Mouse (Mus musculus) liver, embryonic 16.5 days (tissue): ENCODE measurements around the gene Ell2. TPM values are rescaled to one million over a fixed set of nuclear protein-coding genes. Genes with fewer than 3 reads are reported as not detected.

ENCODE experiments used
- ATAC-seq: fragments of 200-750 bp; cut with Nextera tagmentation; 2 replicates; pipeline ENCODE4 v1.8.0; 2017; ENCODE audit warnings: low read depth, mild to moderate bottlenecking, moderate number of reproducible peaks, moderate library complexity
- H3K27ac ChIP-seq: fragments of 300-500 bp; sonication (generic); 2 replicates; pipeline ENCODE4 v1.5.1; 2014; ENCODE audit warnings: mild to moderate bottlenecking, low read length
- H3K27me3 ChIP-seq: fragments of 300-500 bp; sonication (generic); 2 replicates; pipeline ENCODE4 v1.6.1; 2014; ENCODE audit warnings: low read depth, low read length, mixed read lengths; ENCODE audit not compliant: control insufficient read depth, insufficient read depth
- H3K36me3 ChIP-seq: fragments of 300-500 bp; sonication (generic); 2 replicates; pipeline ENCODE4 v1.6.1; 2014; ENCODE audit warnings: mild to moderate bottlenecking; ENCODE audit not compliant: control insufficient read depth, insufficient read depth
- H3K4me1 ChIP-seq: fragments of 300-500 bp; sonication (generic); 2 replicates; pipeline ENCODE4 v1.6.1; 2014; ENCODE audit warnings: low read depth, low read length, mixed read lengths; ENCODE audit not compliant: control insufficient read depth
- H3K4me2 ChIP-seq: fragments of 300-500 bp; sonication (generic); 2 replicates; pipeline ENCODE4 v1.6.1; 2014; ENCODE audit warnings: low read depth, low read length, mixed read lengths
- H3K4me3 ChIP-seq: fragments of 300-500 bp; sonication (generic); 2 replicates; pipeline ENCODE4 v1.5.1; 2014; ENCODE audit warnings: low read depth, mild to moderate bottlenecking, low read length
- H3K9ac ChIP-seq: fragments of 300-500 bp; sonication (generic); 2 replicates; pipeline ENCODE4 v1.6.1; 2014; ENCODE audit warnings: low read depth, low read length
- H3K9me3 ChIP-seq: fragments of 300-500 bp; sonication (generic); replicated peaks from 2 replicates; pipeline ENCODE4 v1.6.1; 2016; ENCODE audit warnings: low read length; ENCODE audit not compliant: control insufficient read depth
- WGBS: fragments of 180-500 bp; shearing (Covaris S2); extraction: QIAGEN DNeasy Blood & Tissue Kit; methylation state at CpG from one replicate; pipeline ENCODE4 v1.1.7; 2014; ENCODE audit not compliant: insufficient replicate concordance; 5-methylcytosine and 5-hydroxymethylcytosine counted together
- polyA plus RNA-seq: library from polyadenylated mRNA; unstranded; fragments of >200 nt; fragmentation: Nextera tagmentation; extraction: Ambion mirVana; gene quantifications from 2 replicates; pipeline ENCODE4 v1.2.1, GENCODE M21; 2015

The Ell2 gene
- polyA plus RNA-seq, 1 experiment from 2014 or later: 31.2 TPM

DNA sequence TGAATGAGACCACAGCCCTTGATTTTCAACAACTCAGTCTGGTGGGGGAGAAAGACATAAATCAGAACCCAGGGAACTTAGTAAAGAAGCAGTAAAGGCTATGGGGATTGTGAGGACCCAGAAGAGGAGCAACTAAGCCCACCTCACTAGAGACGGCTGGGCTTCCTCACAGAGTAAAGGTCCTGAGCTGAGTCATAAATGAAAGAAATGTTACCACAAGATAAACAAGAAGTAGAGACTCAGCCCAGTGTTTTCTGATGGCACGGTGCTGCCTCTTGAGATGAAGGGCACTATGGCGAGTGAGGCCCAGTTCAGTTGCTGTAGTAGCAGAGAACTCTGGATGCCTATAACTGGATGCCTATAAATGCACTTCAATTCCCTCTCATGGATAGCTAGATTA, 32.4 kb downstream of the Ell2 start:
- 15% methylated on average over 3 of the region's 3 CpGs for WGBS
- Histone ChIP-seq H3K36me3 (no peaks in the 10 kb centered on the region), H3K27me3 (no peaks in the 10 kb centered on the region), H3K4me3 (0 out of 2 replicates have a peak overlapping the region, but pooled peaks have one; percentile 2), H3K4me1 (peaks cover 73% of the 10 kb centered on the region), H3K4me2 (peak overlapping the region; percentile 48), H3K9me3 (no peaks in the 10 kb centered on the region), H3K27ac (peak overlapping the region; percentile 86), H3K9ac (peak overlapping the region; percentile 50)
- ATAC-seq: peak; percentile 87

DNA sequence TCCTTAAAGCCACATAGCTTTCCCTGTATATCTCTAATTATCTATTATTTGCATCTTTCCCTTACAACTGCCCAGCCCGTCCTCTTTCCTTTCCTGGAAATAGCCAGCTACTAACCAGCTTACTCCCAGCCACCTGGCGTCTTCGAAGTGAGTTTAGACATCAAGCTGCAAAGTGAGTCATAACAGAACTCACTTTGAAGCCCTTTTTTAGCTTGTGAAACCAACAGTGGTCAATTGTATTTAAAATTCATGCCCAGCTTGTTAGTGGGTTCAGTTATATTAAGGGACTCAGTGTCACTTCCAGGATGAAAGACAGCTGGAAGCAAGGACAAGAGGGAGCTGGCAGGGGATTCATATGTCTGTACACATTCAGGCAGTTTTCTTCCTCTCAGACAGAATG, 33.5 kb downstream of the Ell2 start:
- H3K9ac ChIP-seq: peak overlapping the region; percentile 0; the same call in 1 of the 2 replicates
- H3K27ac ChIP-seq: peak overlapping the region; percentile 86
- 47% methylated on average over 3 of the region's 3 CpGs for whole genome bisulfite sequencing
- peaks cover 75% of the 10 kb centered on the region for H3K4me1 ChIP-seq
- peak overlapping the region; percentile 22; the same call in 1 of the 2 replicates for H3K4me2 ChIP-seq
- no peaks in the 10 kb centered on the region for H3K9me3 ChIP-seq
- no peaks in the 10 kb centered on the region for H3K36me3 ChIP-seq
- H3K27me3 ChIP-seq: no peaks in the 10 kb centered on the region
- no peak for ATAC-seq
- no peak overlapping the region for H3K4me3 ChIP-seq

DNA sequence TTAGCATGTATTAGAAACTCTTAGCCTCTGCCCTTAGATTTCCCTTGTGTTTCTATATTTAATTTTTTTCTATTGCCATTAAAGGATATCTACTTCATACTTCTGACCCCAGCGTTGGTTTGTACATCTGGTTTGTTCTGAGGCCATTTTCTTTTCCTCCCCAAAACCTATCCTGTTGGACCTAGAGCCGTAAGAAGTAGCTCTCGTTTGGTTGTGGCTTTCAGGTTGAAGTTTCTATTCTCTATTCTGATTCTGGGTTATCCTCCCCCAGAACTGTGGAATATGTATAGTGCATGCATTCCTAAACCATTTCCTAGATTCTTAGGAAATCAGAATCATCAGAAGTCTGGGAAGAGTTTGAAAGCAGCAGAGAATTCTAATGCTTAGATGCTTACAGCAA, 34.6 kb downstream of the Ell2 start:
- no peak overlapping the region for H3K9ac ChIP-seq
- peaks cover 77% of the 10 kb centered on the region for H3K4me1 ChIP-seq
- 73% methylated on average over 3 of the region's 3 CpGs for WGBS
- no peak for ATAC-seq
- H3K9me3 ChIP-seq: no peaks in the 10 kb centered on the region
- H3K4me3 ChIP-seq: no peak overlapping the region
- H3K36me3 ChIP-seq: no peaks in the 10 kb centered on the region
- peak overlapping the region; percentile 38 for H3K4me2 ChIP-seq
- no peaks in the 10 kb centered on the region for H3K27me3 ChIP-seq
- peak overlapping the region; percentile 77 for H3K27ac ChIP-seq

DNA sequence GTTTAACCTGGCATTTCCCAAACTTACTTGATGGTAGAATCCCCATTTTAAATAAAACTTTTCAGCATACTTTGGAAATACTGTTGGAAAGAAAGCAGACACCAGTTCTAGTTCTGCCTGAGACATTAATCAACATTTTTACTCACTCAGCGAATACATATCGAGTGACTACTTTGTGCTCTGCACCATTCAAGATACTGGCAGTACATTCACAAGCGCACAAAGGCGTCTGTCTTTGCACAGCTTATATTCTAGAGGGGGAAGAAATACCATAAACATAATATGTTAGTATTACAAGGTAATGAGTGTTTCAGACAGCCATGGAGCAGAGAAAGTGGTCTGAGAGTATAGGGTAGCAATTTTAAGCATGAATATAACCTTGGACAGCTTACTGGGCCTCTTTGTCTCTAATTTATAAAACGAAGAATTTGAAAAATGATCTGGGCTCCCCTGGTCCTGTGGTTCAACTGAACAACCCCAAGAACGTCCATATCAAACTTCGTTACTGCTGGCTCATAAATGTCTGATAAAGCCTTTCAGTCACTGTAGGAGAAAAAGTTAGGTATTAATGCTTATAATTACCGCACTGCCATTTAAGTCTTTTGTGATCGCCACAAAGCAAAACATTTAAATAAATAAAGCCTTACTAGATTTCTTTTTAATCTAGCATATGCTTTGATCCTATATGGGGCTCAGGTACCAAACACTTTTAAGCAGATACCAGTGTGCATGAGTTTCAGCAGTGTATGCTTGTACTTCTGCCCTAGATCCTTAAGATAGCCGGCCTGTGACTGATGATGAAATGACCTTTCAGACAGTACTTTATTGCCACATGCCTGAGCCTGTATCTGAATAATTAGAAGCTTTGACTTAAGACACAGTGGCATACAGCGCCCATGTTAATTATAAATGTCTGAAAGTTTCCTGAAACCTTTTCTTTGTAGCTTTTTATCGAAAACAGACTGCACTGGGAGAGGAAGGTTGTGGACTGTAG, 35.5 kb downstream of the Ell2 start:
- ATAC-seq: no peak
- Histone ChIP-seq H3K4me1 (peaks cover 78% of the 10 kb centered on the region), H3K4me3 (no peak overlapping the region), H3K27me3 (no peaks in the 10 kb centered on the region), H3K36me3 (peaks cover under 1% of the 10 kb centered on the region; the same call in 1 of the 2 replicates), H3K4me2 (peak overlapping the region; percentile 38; the same call in 1 of the 2 replicates), H3K9ac (peak overlapping the region; percentile 50), H3K9me3 (no peaks in the 10 kb centered on the region), H3K27ac (peak overlapping the region; percentile 77)
- WGBS: 37% methylated on average over 12 of the region's 12 CpGs

DNA sequence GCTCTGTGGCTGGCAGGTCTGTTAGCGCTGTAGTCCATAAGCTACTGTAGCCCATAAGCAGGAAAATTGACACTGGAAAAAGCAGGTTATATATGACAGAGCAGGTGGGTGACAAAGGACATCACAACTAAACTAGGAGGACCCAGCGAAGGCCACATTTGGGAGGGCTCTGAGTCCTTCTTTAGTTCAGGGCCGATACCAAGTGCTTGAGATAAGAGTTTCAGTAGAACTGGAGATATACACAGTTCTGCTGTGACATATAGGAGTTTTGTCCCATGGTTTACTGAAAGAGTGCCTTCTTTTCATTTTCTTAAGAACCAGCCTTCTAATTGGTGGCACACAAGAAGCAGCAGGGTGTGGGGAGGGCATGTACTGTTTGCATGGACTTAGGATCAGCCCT, 36.4 kb downstream of the Ell2 start:
- peak overlapping the region; percentile 46 for H3K27ac ChIP-seq
- H3K27me3 ChIP-seq: no peaks in the 10 kb centered on the region
- peak overlapping the region; percentile 43; the same call in 1 of the 2 replicates for H3K4me2 ChIP-seq
- ATAC-seq: peak; percentile 20; the same call in 1 of the 2 replicates
- H3K4me3 ChIP-seq: no peak overlapping the region
- WGBS: 44% methylated on average over 3 of the region's 3 CpGs
- no peaks in the 10 kb centered on the region for H3K9me3 ChIP-seq
- H3K36me3 ChIP-seq: peaks cover 3% of the 10 kb centered on the region; the same call in 1 of the 2 replicates
- peak overlapping the region; percentile 16 for H3K9ac ChIP-seq
- H3K4me1 ChIP-seq: peaks cover 76% of the 10 kb centered on the region

DNA sequence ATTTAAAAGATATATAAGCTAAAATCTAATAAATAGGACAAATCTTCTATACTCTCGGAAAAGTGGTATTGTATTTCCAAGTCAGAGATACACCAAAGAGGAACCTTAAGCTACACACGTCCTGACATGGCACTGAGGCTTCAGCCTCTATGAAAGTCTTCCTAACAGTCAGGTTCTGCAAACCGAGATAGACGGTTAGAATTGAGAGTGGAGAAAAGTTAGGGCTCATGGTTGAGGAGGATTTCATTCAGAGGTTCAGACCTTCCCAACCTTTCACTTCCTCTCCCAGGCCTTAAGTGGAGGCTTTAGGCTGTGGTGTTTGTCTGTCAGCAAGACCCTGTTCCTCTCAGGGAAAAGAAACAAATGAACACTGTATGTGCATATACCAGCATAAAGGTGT, 37.5 kb downstream of the Ell2 start:
- H3K9ac ChIP-seq: no peak overlapping the region

DNA sequence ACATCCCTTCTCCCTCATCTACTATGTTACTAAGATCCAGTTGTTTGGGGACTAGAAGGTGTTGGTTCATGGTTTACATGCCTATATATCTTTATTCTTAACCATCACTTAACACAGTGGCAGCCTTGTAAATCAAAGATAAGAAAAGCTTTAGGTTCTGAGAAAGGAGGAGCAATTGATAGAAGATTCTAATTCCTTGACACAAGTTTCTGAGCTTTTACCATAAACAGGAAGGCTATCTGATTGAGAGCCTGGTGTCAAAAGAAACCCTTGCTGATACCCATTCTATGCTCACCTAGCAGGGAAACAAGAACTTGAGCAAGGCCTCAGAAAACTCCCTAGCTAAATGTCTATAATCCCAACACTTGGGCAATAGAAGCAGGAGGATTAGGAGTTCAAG, 38.8 kb downstream of the Ell2 start:
- Histone ChIP-seq H3K9me3 (no peaks in the 10 kb centered on the region), H3K27ac (peak overlapping the region; percentile 35; the same call in 1 of the 2 replicates), H3K4me1 (peaks cover 63% of the 10 kb centered on the region), H3K4me3 (no peak overlapping the region), H3K27me3 (no peaks in the 10 kb centered on the region), H3K36me3 (peaks cover 15% of the 10 kb centered on the region), H3K4me2 (no peak overlapping the region), H3K9ac (no peak overlapping the region)
- ATAC-seq: no peak

More for the DNA sequence above, 37.5 kb downstream of the Ell2 start:
- Histone ChIP-seq H3K4me3 (no peak overlapping the region), H3K9me3 (no peaks in the 10 kb centered on the region), H3K4me2 (no peak overlapping the region), H3K4me1 (peaks cover 72% of the 10 kb centered on the region), H3K36me3 (peaks cover 9% of the 10 kb centered on the region), H3K27ac (peak overlapping the region; percentile 51), H3K27me3 (no peaks in the 10 kb centered on the region)
- 58% methylated on average over 4 of the region's 4 CpGs for WGBS
- no peak for ATAC-seq

DNA sequence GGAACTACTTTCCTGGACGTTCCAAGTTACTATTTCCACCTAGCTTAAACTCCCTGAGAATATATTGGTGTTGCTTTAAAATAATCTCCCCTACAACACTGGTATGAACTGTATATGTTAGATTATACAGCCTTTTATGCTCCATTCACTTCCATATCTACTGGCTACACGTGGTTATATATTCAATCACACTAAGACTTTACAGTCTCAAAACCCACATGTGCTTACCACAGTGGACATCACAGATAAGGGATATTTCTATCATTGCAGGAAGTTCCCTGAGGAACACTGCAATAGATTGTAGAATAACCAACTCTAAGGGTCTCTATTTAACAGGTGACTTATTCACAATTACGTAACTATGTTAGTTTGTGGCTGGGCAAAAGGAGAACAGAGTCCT, 40.7 kb downstream of the Ell2 start:
- H3K4me2 ChIP-seq: peak overlapping the region; percentile 18; the same call in 1 of the 2 replicates
- H3K36me3 ChIP-seq: peaks cover 29% of the 10 kb centered on the region
- no peak overlapping the region for H3K4me3 ChIP-seq
- no peaks in the 10 kb centered on the region for H3K27me3 ChIP-seq
- no peak overlapping the region for H3K9ac ChIP-seq
- 43% methylated on average over 3 of the region's 3 CpGs for WGBS
- peak; percentile 57 for ATAC-seq
- peak overlapping the region; percentile 57 for H3K27ac ChIP-seq
- peaks cover 45% of the 10 kb centered on the region for H3K4me1 ChIP-seq
- no peaks in the 10 kb centered on the region for H3K9me3 ChIP-seq

DNA sequence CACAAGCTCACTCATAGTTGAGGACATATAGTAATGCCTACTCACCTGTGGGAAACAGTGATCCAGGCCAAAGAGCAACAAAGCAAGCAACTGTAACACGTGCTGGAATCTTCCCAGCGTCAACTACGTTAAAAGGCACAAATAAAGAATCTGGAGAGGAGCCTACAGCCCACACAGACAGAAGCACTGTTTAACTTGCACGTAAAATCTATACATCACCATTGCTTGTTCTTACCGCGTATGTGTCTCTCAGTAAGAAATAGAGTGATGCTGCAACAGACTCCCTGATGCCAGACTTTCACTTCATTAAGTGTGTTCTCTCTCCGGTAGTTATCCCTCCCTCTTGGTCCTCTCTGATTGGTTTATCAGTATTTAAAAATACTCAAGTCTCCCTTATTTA, 42.1 kb downstream of the Ell2 start:
- Histone ChIP-seq H3K27me3 (no peaks in the 10 kb centered on the region), H3K4me1 (peaks cover 39% of the 10 kb centered on the region), H3K9ac (no peak overlapping the region), H3K4me3 (no peak overlapping the region), H3K9me3 (no peaks in the 10 kb centered on the region), H3K36me3 (peaks cover 32% of the 10 kb centered on the region), H3K27ac (no peak overlapping the region), H3K4me2 (no peak overlapping the region)
- ATAC-seq: no peak
- 93% methylated on average over 7 of the region's 7 CpGs for WGBS
